Mouse (Mus musculus) hematopoietic stem cell, adult 5-6 weeks (primary cell): Measurements from ENCODE around the gene 9130019O22Rik. TPM values are rescaled to one million over a fixed set of nuclear protein-coding genes. Genes with fewer than 3 reads are reported as not detected.
"Not testable (repeated sequence)": the region's sequence is repeated elsewhere in the genome, so short reads cannot be mapped to it uniquely, and the experiment has no call there.

Experiments
- ATAC-seq, 2 experiments: fragments of 125-278 bp in 1 of 2; replicated peaks in 1 of 2; 2 replicates each; pipeline ENCODE4 v1.8.0; 2016 to 2017; ENCODE audit warnings: inconsistent platforms in 2 of 2, mild to moderate bottlenecking in 2 of 2, moderate number of reproducible peaks in 2 of 2, low read depth in 1 of 2, moderate TSS enrichment in 1 of 2; ENCODE audit not compliant: low FRiP score in 2 of 2, poor library complexity in 2 of 2, severe bottlenecking in 2 of 2, insufficient read depth in 1 of 2, low TSS enrichment in 1 of 2
- total RNA-seq: library from RNA; stranded (forward); fragments of 172-1452, 232-1000 nt; gene quantifications from 2 replicates; pipeline ENCODE4 v1.2.3, GENCODE M21; 2017

The 9130019O22Rik gene
- total RNA-seq, 1 experiment from 2014 or later: 7.4 TPM

- no peak for ATAC-seq
Measured at GRCm38 (mm10) chr7:127346676-127347075, 40.3 kb downstream of the 9130019O22Rik start.

- peak; percentile 82 to 87 for ATAC-seq
Measured at GRCm38 (mm10) chr7:127345512-127346325, 41.2 kb downstream of the 9130019O22Rik start, which contains the start of gene Zfp768. Gene Zfp768, minus strand, starts transcription at chr7:127345589.

- no peak for ATAC-seq
Measured at GRCm38 (mm10) chr7:127345092-127345491, 41.9 kb downstream of the 9130019O22Rik start.

- ATAC-seq: no peak
Measured at GRCm38 (mm10) chr7:127344371-127344770, 42.6 kb downstream of the 9130019O22Rik start.

- ATAC-seq: no peak
Measured at GRCm38 (mm10) chr7:127343351-127344019, 43.5 kb downstream of the 9130019O22Rik start.

- no peak for ATAC-seq
Measured at GRCm38 (mm10) chr7:127342888-127343287, 44.1 kb downstream of the 9130019O22Rik start.

- no peak for ATAC-seq
Measured at GRCm38 (mm10) chr7:127342332-127342731, 44.6 kb downstream of the 9130019O22Rik start.

GRCm38 (mm10) chr7:127341861-127342260, 45.1 kb downstream of the 9130019O22Rik start:
- ATAC-seq: not testable (repeated sequence)

- no peak for ATAC-seq
Measured at GRCm38 (mm10) chr7:127341356-127341755, 45.6 kb downstream of the 9130019O22Rik start.

- ATAC-seq: no peak
Measured at GRCm38 (mm10) chr7:127337636-127338035, 49.3 kb downstream of the 9130019O22Rik start.

GRCm38 (mm10) chr7:127335604-127336003, 51.4 kb downstream of the 9130019O22Rik start:
- ATAC-seq: no peak

GRCm38 (mm10) chr7:127333240-127333639, 53.7 kb downstream of the 9130019O22Rik start:
- no peak for ATAC-seq

Other genes starting within 250 kb of the 9130019O22Rik start
- gene Spn, start 249.3 kb downstream of the 9130019O22Rik start, total RNA-seq: 311 and 346 TPM in 2 replicates
- gene Cd2bp2, start 191.1 kb downstream of the 9130019O22Rik start, total RNA-seq: 32.0 and 63.9 TPM in 2 replicates
- gene Tbc1d10b, start 178.7 kb downstream of the 9130019O22Rik start, total RNA-seq: 33.2 and 36.4 TPM in 2 replicates
- gene Mylpf, start 178.3 kb downstream of the 9130019O22Rik start, total RNA-seq: 8.3 and 23.4 TPM in 2 replicates
- 19.8 and 29.2 TPM in 2 replicates for gene Zfp553, start 154.1 kb downstream of the 9130019O22Rik start, total RNA-seq
- 145 and 165 TPM in 2 replicates for gene Sept1, start 154.0 kb downstream of the 9130019O22Rik start, total RNA-seq
- gene Zfp771, start 142.9 kb downstream of the 9130019O22Rik start, total RNA-seq: 3.9 and 10.2 TPM in 2 replicates
- 59.0 and 60.5 TPM in 2 replicates for gene Dctpp1, start 126.5 kb downstream of the 9130019O22Rik start, total RNA-seq
- gene Sephs2, start 113.1 kb downstream of the 9130019O22Rik start, total RNA-seq: 76.8 and 79.8 TPM in 2 replicates
- gene Itgal, start 90.9 kb downstream of the 9130019O22Rik start, total RNA-seq: 13.7 and 23.1 TPM in 2 replicates
- gene Zfp768, start 41.6 kb downstream of the 9130019O22Rik start, total RNA-seq: 9.1 and 11.1 TPM in 2 replicates
- 6.8 TPM in 2 replicates for gene Zfp747, start 11.1 kb downstream of the 9130019O22Rik start, total RNA-seq
- gene E430018J23Rik, start 6.5 kb upstream of the 9130019O22Rik start, total RNA-seq: 7.4 and 8.1 TPM in 2 replicates
- gene Zfp764, start 19.7 kb upstream of the 9130019O22Rik start, total RNA-seq: 13.1 and 13.9 TPM in 2 replicates
- 3.7 and 11.5 TPM in 2 replicates for gene Zfp688, start 34.9 kb upstream of the 9130019O22Rik start, total RNA-seq
- 3.1 and 4.3 TPM in 2 replicates for gene Zfp689, start 62.0 kb upstream of the 9130019O22Rik start, total RNA-seq
- gene Prr14, start 72.4 kb upstream of the 9130019O22Rik start, total RNA-seq: 23.6 and 29.6 TPM in 2 replicates
- 15.2 and 27.3 TPM in 2 replicates for gene Fbrs, start 92.0 kb upstream of the 9130019O22Rik start, total RNA-seq
- 24.2 and 38.4 TPM in 2 replicates for gene Srcap, start 124.8 kb upstream of the 9130019O22Rik start, total RNA-seq
- gene Gm42715, start 132.4 kb upstream of the 9130019O22Rik start, total RNA-seq: 8.9 and 9.1 TPM in 2 replicates
- gene Tmem265, start 174.2 kb upstream of the 9130019O22Rik start, total RNA-seq: 0.65 and 9.4 TPM in 2 replicates
- gene Phkg2, start 186.2 kb upstream of the 9130019O22Rik start, total RNA-seq: 35.7 and 51.0 TPM in 2 replicates
- gene Ccdc189, start 201.4 kb upstream of the 9130019O22Rik start, total RNA-seq: 3.6 and 8.4 TPM in 2 replicates
- 52.4 and 54.8 TPM in 2 replicates for gene Rnf40, start 201.6 kb upstream of the 9130019O22Rik start, total RNA-seq
- gene Zfp629, start 228.6 kb upstream of the 9130019O22Rik start, total RNA-seq: 16.1 and 16.8 TPM in 2 replicates